Mouse (Mus musculus): Measurements from ENCODE around the gene Fmo5.

DNA sequence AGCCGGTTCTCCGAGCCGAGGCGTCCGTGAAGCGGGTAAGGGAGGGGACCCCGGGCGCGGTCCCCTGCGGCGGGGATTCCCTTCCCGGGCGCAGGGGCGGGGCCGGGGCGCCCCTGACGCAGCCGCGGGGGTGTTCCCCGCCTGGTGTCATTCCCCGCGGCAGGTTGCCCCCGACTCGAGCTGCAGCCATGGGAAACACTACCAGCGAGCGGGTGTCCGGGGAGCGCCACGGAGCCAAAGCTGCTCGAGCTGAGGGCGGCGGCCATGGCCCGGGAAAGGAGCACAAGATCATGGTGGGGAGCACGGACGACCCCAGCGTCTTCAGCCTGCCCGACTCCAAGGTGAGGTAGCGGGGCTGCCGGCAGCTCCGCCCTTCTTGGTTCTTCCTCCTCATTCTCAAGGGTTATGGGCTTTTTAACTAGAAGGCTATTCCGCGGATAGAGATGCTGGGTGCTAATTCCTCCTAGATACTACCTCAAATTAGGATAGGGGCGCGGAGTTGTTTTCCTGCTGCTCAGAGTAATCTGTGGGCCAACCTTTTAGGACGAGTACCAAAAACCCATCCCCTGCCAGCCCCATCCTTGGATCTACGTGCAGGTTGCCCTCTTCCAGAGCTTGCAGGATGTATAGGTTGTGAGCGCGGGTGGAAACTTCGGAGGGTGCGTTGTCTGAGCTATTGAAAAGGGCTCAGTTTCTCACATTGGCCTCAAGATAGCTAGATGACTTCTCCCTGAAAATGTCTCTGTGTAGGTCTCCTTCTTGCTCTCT, 30.0 kb downstream of the Fmo5 start:
- TF ChIP-seq CTCF (conservative IDR thresholded peaks at IDR 0.05; ENCODE audit: insufficient read depth, insufficient read length, low read depth, low read length) = no peak
- no peak for TF ChIP-seq POLR2A (IDR thresholded peaks at IDR 0.05; ENCODE audit: low read depth, low read length)

Measured in kidney, adult 2 months (tissue).